Mouse (Mus musculus) liver, adult 2 months (tissue): ENCODE results near the gene Cabp4. TPM values are rescaled to one million over a fixed set of nuclear protein-coding genes. Genes with fewer than 3 reads are reported as not detected.
A peak's percentile ranks its signal among the peaks of the same experiment; 100 is the strongest.

ENCODE experiments used
- DNase-seq: peaks from one replicate; pipeline ENCODE4 v3.0.0-alpha.2; 2011; ENCODE audit warnings: low read depth, low spot score; ENCODE audit errors: extremely low read depth
- H3K27ac ChIP-seq: fragments of 200-500 bp; replicated peaks from 2 replicates; pipeline ENCODE4 v1.5.1; 2012; ENCODE audit warnings: low read depth, mild to moderate bottlenecking, control low read depth, inconsistent platforms, low read length; ENCODE audit not compliant: insufficient read depth
- H3K27me3 ChIP-seq: fragments of 200-500 bp; 2 replicates; pipeline ENCODE4 v1.6.1; 2012; ENCODE audit warnings: mild to moderate bottlenecking, moderate library complexity, low read length, inconsistent platforms; ENCODE audit not compliant: control insufficient read depth, insufficient read depth
- H3K36me3 ChIP-seq: fragments of 200-500 bp; 2 replicates; pipeline ENCODE4 v1.6.1; 2012; ENCODE audit warnings: low read length, inconsistent platforms; ENCODE audit not compliant: control insufficient read depth, insufficient read depth
- H3K4me1 ChIP-seq: fragments of 200-500 bp; 2 replicates; pipeline ENCODE4 v1.6.1; 2011; ENCODE audit warnings: low read length; ENCODE audit not compliant: control insufficient read depth, insufficient read depth
- H3K4me3 ChIP-seq: fragments of 200-500 bp; 2 replicates; pipeline ENCODE4 v1.5.1; 2011; ENCODE audit warnings: low read depth, mild to moderate bottlenecking, control low read depth, low read length, moderate library complexity; ENCODE audit not compliant: insufficient read depth
- H3K79me2 ChIP-seq: fragments of 200-500 bp; 2 replicates; pipeline ENCODE4 v1.6.1; 2012; ENCODE audit warnings: inconsistent platforms, mild to moderate bottlenecking, low read length, moderate library complexity; ENCODE audit not compliant: control insufficient read depth, insufficient read depth
- H3K9ac ChIP-seq: fragments of 200-500 bp; 2 replicates; pipeline ENCODE4 v1.6.1; 2012; ENCODE audit warnings: low read depth, mild to moderate bottlenecking, control low read depth, inconsistent platforms, low read length
- CTCF ChIP-seq: fragments of 200-500 bp; IDR thresholded peaks from 2 replicates; pipeline ENCODE4 v1.5.1; 2011; ENCODE audit warnings: low read depth, low read length, control low read depth
- POLR2A ChIP-seq: fragments of 200-500 bp; IDR thresholded peaks from 2 replicates; pipeline ENCODE4 v1.6.1; 2011; ENCODE audit warnings: low read length, control low read depth; ENCODE audit not compliant: insufficient read depth; ENCODE audit errors: extremely low read depth
- WGBS: fragments of 180-500 bp; shearing (Covaris S2); methylation state at CpG from one replicate; pipeline ENCODE4 v1.1.7; 2018; 5-methylcytosine and 5-hydroxymethylcytosine counted together
- polyA plus RNA-seq: library from polyadenylated mRNA; depleted of rRNA; stranded (reverse); fragments of >200 nt; gene quantifications from 2 replicates; pipeline ENCODE4 v1.2.3, GENCODE M21; 2012; rRNA removed
- total RNA-seq: library from RNA; depleted of rRNA; stranded (reverse); fragments of >200 nt; gene quantifications from 2 replicates; pipeline ENCODE4 v1.2.3, GENCODE M21; 2014; rRNA removed

The Cabp4 gene
- total RNA-seq: 0.37 TPM in 1 of 2 replicates, not detected in the other
- not detected in 2 replicates for polyA plus RNA-seq

DNA sequence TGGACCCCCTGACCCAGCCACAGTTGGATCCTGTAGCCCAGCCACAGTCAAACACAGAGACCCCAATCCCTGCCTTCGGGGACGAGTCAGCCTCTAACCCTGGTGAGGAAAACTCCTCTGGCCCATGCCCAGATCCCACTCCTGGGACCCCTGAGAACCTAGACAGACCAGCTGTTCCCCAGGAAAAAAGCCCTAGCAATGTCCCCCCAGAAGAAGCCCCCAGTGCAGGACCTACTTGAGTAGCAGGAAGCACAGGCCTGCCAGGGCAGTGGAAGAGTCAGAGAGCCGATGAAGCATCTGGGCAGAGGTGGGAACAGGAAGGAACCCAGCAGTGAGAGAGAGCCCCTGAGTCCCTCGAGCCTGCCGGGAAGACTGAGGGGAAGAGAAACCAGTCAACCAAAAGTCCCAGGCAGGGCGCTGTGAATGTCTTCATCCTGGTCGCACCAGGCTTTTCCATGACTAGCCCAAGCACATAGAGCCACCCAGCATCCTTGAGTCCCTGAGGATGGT lies at the start of gene Cabp4:
Gene Cabp4 (minus strand): TSS at position 275 of the 510 bp plus-strand sequence.
- no peak for DNase-seq
- Histone ChIP-seq H3K79me2 (peaks cover 3% of the 10 kb centered on the region; the same call in 1 of the 2 replicates), H3K9ac (no peak within 1 kb of the TSS), H3K36me3 (no peaks in the 10 kb centered on the region), H3K4me1 (peaks cover 3% of the 10 kb centered on the region), H3K4me3 (no peak within 1 kb of the TSS), H3K27ac (peak within 1 kb of the TSS; percentile 9; the same call in 1 of the 2 replicates), H3K27me3 (no peaks in the 10 kb centered on the region)
- TF ChIP-seq CTCF: no peak
- no peak for TF ChIP-seq POLR2A
- 84% methylated on average over 7 of the region's 7 CpGs for WGBS

DNA sequence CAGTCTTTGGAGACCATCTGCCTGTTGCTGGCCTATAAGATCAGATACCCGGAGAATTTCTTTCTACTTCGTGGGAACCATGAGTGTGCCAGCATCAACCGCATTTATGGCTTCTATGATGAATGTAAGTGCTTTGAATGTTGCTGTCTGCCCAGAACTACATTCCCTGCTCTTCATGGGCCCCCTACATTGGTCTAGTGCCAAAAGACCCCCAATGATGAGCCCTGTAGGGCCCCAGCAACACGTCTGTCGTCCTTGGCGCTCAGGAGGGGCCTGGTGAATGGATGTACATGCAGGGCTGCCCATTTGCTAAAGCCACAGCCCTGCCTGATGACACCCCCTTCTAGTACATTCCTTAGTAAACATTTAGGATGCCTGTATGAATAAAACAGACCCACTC lies 49.3 kb upstream of the Cabp4 start:
- no peak overlapping the region; the same call in none of the 2 replicates for H3K4me3 ChIP-seq
- peaks cover 14% of the 10 kb centered on the region for H3K79me2 ChIP-seq
- DNase-seq: no peak
- H3K9ac ChIP-seq: peak overlapping the region; percentile 96
- no peak overlapping the region for H3K27ac ChIP-seq
- H3K27me3 ChIP-seq: no peaks in the 10 kb centered on the region
- H3K36me3 ChIP-seq: peaks cover 6% of the 10 kb centered on the region; the same call in 1 of the 2 replicates
- TF ChIP-seq POLR2A (no peak), CTCF (no peak)
- peaks cover 33% of the 10 kb centered on the region for H3K4me1 ChIP-seq
- WGBS: 62% methylated on average over 6 of the region's 6 CpGs

DNA sequence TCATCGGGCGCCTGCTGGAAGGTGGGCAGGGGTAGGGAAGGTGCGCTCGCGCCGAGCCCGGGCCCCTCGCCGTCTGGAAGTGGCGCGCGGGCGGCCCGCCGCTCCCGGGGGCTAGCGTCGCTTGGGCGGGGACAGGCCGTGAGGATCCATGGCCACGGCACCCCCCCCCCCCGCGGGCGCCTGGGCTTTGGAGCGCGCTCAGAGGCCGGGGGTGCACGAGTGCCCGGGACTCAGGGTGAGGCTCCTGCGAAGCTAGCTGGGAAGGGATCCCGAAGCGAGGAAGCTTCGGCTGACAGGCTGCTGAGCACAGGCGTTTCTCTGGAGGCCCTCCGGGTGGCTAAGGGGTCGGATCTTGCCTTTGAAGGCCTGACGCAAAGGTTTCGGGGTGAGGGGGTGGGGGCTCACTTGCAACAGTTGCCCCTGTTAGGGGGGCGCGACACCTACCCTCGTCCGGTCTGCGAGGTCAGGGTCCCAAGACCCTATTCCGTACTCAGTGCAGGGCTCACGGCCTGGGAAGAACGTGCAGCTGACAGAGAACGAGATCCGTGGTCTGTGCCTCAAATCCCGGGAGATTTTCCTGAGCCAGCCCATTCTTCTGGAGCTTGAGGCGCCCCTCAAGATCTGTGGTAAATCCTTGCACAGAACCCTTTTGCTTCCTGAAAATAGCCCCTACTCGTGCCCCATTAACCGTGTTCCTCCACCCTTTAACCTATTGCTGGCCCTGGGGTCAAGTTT lies 48.6 kb upstream of the Cabp4 start:
- peak overlapping the region; percentile 73 for H3K27ac ChIP-seq
- 1% methylated on average over 49 of the region's 52 CpGs for WGBS
- peak overlapping the region; percentile 96 for H3K4me3 ChIP-seq
- H3K36me3 ChIP-seq: peaks cover 6% of the 10 kb centered on the region; the same call in 1 of the 2 replicates
- no peak for DNase-seq
- H3K79me2 ChIP-seq: peaks cover 14% of the 10 kb centered on the region
- TF ChIP-seq POLR2A (no peak), CTCF (no peak)
- peak overlapping the region; percentile 96 for H3K9ac ChIP-seq
- no peaks in the 10 kb centered on the region for H3K27me3 ChIP-seq
- peaks cover 33% of the 10 kb centered on the region for H3K4me1 ChIP-seq

DNA sequence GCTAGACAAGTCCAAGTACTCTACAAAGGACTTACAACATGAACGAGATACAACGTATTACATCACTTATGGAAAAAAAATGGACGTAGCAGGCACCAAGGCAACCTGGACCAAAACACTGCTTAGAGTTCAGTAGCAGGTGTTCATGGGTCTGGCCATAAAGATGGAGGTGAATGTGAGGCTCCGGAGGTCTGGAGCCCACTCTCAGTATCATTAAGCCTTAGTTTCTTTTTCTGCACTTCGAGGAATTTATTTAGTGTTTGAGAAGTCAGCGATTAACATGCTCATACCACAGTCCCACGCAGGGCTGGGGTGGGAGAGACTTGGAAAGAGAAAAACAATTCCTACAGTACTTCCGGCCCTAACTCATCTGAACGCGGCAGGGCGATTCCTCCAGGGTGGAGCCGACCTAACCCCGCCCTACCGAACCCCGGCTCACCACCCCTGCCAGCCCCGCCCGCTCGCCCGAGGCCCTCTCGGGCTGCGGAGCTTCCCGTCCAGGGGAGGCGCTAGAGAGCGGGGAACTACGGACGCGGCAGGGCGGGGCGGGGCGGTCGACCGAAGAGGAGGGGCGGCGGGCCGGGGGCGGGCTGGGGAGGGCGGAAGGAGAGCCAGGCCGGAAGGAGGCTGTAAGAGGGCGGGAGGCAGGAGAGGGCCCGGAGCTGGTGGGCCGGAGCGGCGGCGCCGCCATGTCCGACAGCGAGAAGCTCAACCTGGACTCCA lies 47.9 kb upstream of the Cabp4 start, which contains the start of gene Ppp1ca:
Gene Ppp1ca (plus strand): TSS at position 538 of the 723 bp plus-strand sequence.
- Histone ChIP-seq H3K4me1 (peaks cover 30% of the 10 kb centered on the region), H3K79me2 (peaks cover 14% of the 10 kb centered on the region), H3K9ac (peak within 1 kb of the TSS; percentile 96), H3K27ac (peak within 1 kb of the TSS; percentile 73), H3K36me3 (peaks cover 6% of the 10 kb centered on the region; the same call in 1 of the 2 replicates), H3K27me3 (no peaks in the 10 kb centered on the region), H3K4me3 (peak within 1 kb of the TSS; percentile 96)
- 7% methylated on average over 35 of the region's 47 CpGs for WGBS
- DNase-seq: peak; percentile 72
- TF ChIP-seq CTCF: peak; percentile 72
- peak; percentile 90 for TF ChIP-seq POLR2A

DNA sequence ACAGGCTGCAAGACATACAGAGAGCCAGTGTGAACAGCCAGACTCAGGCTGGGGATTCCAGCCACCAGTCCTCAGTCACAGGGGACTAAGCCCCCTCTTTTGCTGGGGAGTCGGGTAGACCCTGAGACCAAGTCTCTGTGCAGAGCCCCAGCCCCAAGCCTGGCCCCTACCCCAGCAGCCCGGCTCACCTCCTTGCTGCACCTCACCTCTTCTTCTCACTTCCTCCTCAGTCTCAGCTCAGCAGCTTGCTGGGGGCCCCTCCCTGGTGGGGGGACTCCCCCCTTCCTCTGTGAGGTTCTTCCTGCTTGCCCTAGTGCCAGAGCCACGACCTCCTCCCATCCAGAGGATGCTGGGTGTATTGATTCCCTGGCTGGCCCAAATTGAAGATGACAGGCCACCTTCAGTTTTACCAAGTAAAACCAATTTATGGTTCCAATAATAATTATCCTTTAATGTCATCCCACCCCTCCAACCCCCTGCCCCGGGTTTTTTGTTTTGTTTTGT lies 47.0 kb upstream of the Cabp4 start, which contains the start of gene Tbc1d10c:
Gene Tbc1d10c (minus strand): TSS at position 454 of the 504 bp plus-strand sequence.
- Histone ChIP-seq H3K27me3 (no peaks in the 10 kb centered on the region), H3K79me2 (peaks cover 14% of the 10 kb centered on the region), H3K27ac (peak within 1 kb of the TSS; percentile 73), H3K4me3 (peak within 1 kb of the TSS; percentile 96), H3K4me1 (peaks cover 24% of the 10 kb centered on the region), H3K36me3 (peaks cover 6% of the 10 kb centered on the region; the same call in 1 of the 2 replicates), H3K9ac (peak within 1 kb of the TSS; percentile 96)
- no peak for TF ChIP-seq POLR2A
- no peak for TF ChIP-seq CTCF
- DNase-seq: no peak
- 51% methylated on average over 4 of the region's 4 CpGs for WGBS
